8 mouse cellular contexts compared by ENCODE assay signal in the genomic region with DNA sequence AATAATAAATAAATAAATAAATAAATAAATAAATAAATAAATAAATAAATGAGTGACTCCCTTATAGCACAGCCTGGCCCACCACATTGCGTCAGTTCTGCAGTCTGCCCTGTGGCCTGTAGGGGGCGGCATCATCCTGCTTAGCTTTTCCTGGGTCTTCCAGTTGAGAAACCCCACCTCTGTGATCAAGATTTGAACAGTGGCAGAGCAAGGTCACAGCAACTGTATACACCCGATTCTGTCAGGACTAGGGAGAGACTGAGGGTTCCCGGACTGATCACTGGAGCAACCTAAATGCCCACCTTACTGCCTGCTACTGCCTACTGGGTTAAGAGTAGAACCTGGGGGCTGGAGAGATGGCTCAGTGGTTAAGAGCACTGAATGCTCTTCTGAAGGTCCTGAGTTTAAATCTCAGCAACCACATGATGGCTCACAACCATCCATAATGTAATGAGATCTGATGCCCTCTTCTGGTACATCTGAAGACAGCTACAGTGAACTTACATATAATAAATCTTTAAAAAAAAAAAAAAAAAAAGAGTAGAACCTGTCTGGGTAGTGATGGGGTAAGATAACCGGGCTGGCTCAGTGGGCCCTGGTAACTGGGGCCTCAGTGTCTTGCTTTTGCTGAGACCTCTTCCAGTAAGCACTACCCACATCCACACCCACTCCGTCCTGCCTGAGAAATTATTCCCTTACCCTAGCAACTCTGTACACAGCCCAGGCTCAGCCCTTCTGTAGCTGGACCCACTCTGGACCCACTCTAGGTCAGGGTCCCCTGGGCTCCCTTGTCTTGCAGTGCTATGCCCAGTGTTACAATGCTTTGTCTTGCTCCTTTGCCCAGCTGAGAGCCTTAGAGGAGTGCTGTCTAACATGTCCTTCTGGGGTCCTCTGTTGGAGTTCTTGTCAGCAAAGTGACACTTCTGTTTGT. TPM values are rescaled to one million over a fixed set of nuclear protein-coding genes. Genes with fewer than 3 reads are reported as not detected.
DNase-seq lines count a peak whose midpoint lies in the region; ATAC-seq lines count a peak whose summit lies in the region.

No protein-coding gene starts in this region.

- no peak overlapping the region for H3K4me2 ChIP-seq in forebrain, embryonic 15.5 days (replicated peaks)
- H3K4me2 ChIP-seq in intestine, embryonic 14.5 days (ENCODE audit: low read length), result no peak overlapping the region

- intact Hi-C loops in left cerebral cortex, postnatal 10 days (cut with DNase I), result loop anchor here (5.0 kb wide), 1 partner anchor 77 kb away; no protein-coding TSS in a partner anchor

- H3K9me3 ChIP-seq in forebrain, embryonic 10.5 days, result no peaks in the 10 kb centered on the region
- H3K9me3 ChIP-seq in forebrain, embryonic 15.5 days, result no peaks in the 10 kb centered on the region
- H3K9me3 ChIP-seq in intestine, embryonic 14.5 days (ENCODE audit: control insufficient read depth, low read length), result no peaks in the 10 kb centered on the region

- WGBS in forebrain, embryonic 10.5 days, result 39% methylated on average over 6 of the region's 6 CpGs
- WGBS in forebrain, embryonic 15.5 days, result 39% methylated on average over 6 of the region's 6 CpGs
- 33% methylated on average over 6 of the region's 6 CpGs for WGBS in intestine, embryonic 14.5 days

- DNase-seq in forebrain, embryonic 10.5 days (ENCODE audit: extremely low spot score, low spot score), result peak; percentile 84
- peak; percentile 81 for DNase-seq in cerebellum, adult 8-10 months
- DNase-seq in gastrocnemius, postnatal 10 days, result peak; percentile 83
- DNase-seq in intestine, embryonic 14.5 days (ENCODE audit: low spot score), result peak; percentile 91
- DNase-seq in left cerebral cortex, postnatal 10 days (ENCODE audit: extremely low spot score in 1 of 2, low spot score in 2 of 2), result peak; percentile 56 to 78
- DNase-seq in skeletal muscle tissue, adult 2 months (ENCODE audit: low read depth, low spot score), result peak; percentile 69

- H3K36me3 ChIP-seq in forebrain, embryonic 10.5 days (replicated peaks), result no peaks in the 10 kb centered on the region
- H3K36me3 ChIP-seq in forebrain, embryonic 15.5 days, result no peaks in the 10 kb centered on the region
- no peaks in the 10 kb centered on the region for H3K36me3 ChIP-seq in intestine, embryonic 14.5 days (ENCODE audit: control insufficient read depth, insufficient read depth, low read length)

- no peak; the same call in 1 of the 2 replicates for ATAC-seq in forebrain, embryonic 15.5 days (replicated peaks)
- ATAC-seq in intestine, embryonic 14.5 days (replicated peaks; ENCODE audit: low FRiP score, low TSS enrichment, low read depth), result peak; percentile 58; the same call in 1 of the 2 replicates
- ATAC-seq in megakaryocyte progenitor cell, adult 5-6 weeks (replicated peaks; ENCODE audit: poor library complexity), result peak; percentile 96

- no peak overlapping the region for H3K27ac ChIP-seq in forebrain, embryonic 10.5 days
- H3K27ac ChIP-seq in forebrain, embryonic 15.5 days (replicated peaks), result no peak overlapping the region
- H3K27ac ChIP-seq in intestine, embryonic 14.5 days (ENCODE audit: low read depth), result no peak overlapping the region

- H3K4me3 ChIP-seq in forebrain, embryonic 10.5 days, result no peak overlapping the region
- no peak overlapping the region for H3K4me3 ChIP-seq in forebrain, embryonic 15.5 days
- no peak overlapping the region for H3K4me3 ChIP-seq in intestine, embryonic 14.5 days (ENCODE audit: low read depth, low read length)

- H3K9ac ChIP-seq in forebrain, embryonic 15.5 days (replicated peaks), result no peak overlapping the region
- H3K9ac ChIP-seq in intestine, embryonic 14.5 days (ENCODE audit: low read length), result no peak overlapping the region

- no peaks in the 10 kb centered on the region for H3K4me1 ChIP-seq in forebrain, embryonic 10.5 days
- no peaks in the 10 kb centered on the region for H3K4me1 ChIP-seq in forebrain, embryonic 15.5 days
- no peaks in the 10 kb centered on the region for H3K4me1 ChIP-seq in intestine, embryonic 14.5 days (replicated peaks; ENCODE audit: control insufficient read depth, insufficient read depth, low read length)

- H3K27me3 ChIP-seq in forebrain, embryonic 10.5 days (ENCODE audit: poor library complexity, severe bottlenecking), result no peaks in the 10 kb centered on the region
- H3K27me3 ChIP-seq in forebrain, embryonic 15.5 days, result no peaks in the 10 kb centered on the region
- no peaks in the 10 kb centered on the region for H3K27me3 ChIP-seq in intestine, embryonic 14.5 days (replicated peaks; ENCODE audit: control insufficient read depth, insufficient read depth, low read length)

RNA-seq across cellular contexts. Expression of gene 1810055G02Rik, which starts 8.3 kb away (rescaled TPM):
- 44.9 and 47.7 TPM in 2 replicates for polyA plus RNA-seq in forebrain, embryonic 10.5 days (2016; fragmentation: Nextera tagmentation; extraction: Ambion mirVana)
- 31.3 and 35.1 TPM in 2 replicates for polyA plus RNA-seq in forebrain, embryonic 15.5 days (2015; fragmentation: Nextera tagmentation; extraction: Ambion mirVana)
- total RNA-seq in gastrocnemius, postnatal 10 days (2021), result 10 to 100 TPM; 19.5 to 26.6 TPM
- polyA plus RNA-seq in intestine, embryonic 14.5 days (2014; fragmentation: Nextera tagmentation; extraction: Ambion mirVana), result 34.1 and 36.4 TPM in 2 replicates
- total RNA-seq in left cerebral cortex, postnatal 10 days (2021), result 10 to 100 TPM; 47.5 TPM
- total RNA-seq in megakaryocyte progenitor cell, adult 5-6 weeks (2015), result 12.5 and 12.8 TPM in 2 replicates
- total RNA-seq in megakaryocyte progenitor cell, adult 5-6 weeks (2017), result 6.0 and 7.1 TPM in 2 replicates

RNA-seq across cellular contexts. Expression of gene Lrp5, which starts 13.4 kb away (rescaled TPM):
- polyA plus RNA-seq in forebrain, embryonic 10.5 days (2016; fragmentation: Nextera tagmentation; extraction: Ambion mirVana), result 3.6 and 3.9 TPM in 2 replicates
- 2.3 TPM in 2 replicates for polyA plus RNA-seq in forebrain, embryonic 15.5 days (2015; fragmentation: Nextera tagmentation; extraction: Ambion mirVana)
- total RNA-seq in gastrocnemius, postnatal 10 days (2021), result 10 to 100 TPM; 40.7 to 44.1 TPM
- 7.8 and 7.9 TPM in 2 replicates for polyA plus RNA-seq in intestine, embryonic 14.5 days (2014; fragmentation: Nextera tagmentation; extraction: Ambion mirVana)
- 10 to 100 TPM; 10.1 TPM for total RNA-seq in left cerebral cortex, postnatal 10 days (2021)
- 20.3 and 22.4 TPM in 2 replicates for total RNA-seq in megakaryocyte progenitor cell, adult 5-6 weeks (2015)
- 17.3 and 20.4 TPM in 2 replicates for total RNA-seq in megakaryocyte progenitor cell, adult 5-6 weeks (2017)
